Mouse (Mus musculus) heart, postnatal 14 days (tissue): ENCODE data around the gene Lmna. TPM values are rescaled to one million over a fixed set of nuclear protein-coding genes. Genes with fewer than 3 reads are reported as not detected.

Experiments used
- DNase-seq, 2 experiments: peaks; one replicate each; pipeline ENCODE4 v3.0.0; 2021 to 2022
- intact Hi-C: fragments of 180-260 bp; cut with DNase I; formaldehyde crosslinking; loops from one replicate; pipeline ENCODE4 v1.15.1; 2025
- total RNA-seq, 2 experiments: library from RNA; stranded (reverse); gene quantifications; 2 replicates each; pipeline ENCODE4 v1.2.3; 2021

Lmna gene
- total RNA-seq, 2 experiments from 2014 or later: 128 TPM

DNA sequence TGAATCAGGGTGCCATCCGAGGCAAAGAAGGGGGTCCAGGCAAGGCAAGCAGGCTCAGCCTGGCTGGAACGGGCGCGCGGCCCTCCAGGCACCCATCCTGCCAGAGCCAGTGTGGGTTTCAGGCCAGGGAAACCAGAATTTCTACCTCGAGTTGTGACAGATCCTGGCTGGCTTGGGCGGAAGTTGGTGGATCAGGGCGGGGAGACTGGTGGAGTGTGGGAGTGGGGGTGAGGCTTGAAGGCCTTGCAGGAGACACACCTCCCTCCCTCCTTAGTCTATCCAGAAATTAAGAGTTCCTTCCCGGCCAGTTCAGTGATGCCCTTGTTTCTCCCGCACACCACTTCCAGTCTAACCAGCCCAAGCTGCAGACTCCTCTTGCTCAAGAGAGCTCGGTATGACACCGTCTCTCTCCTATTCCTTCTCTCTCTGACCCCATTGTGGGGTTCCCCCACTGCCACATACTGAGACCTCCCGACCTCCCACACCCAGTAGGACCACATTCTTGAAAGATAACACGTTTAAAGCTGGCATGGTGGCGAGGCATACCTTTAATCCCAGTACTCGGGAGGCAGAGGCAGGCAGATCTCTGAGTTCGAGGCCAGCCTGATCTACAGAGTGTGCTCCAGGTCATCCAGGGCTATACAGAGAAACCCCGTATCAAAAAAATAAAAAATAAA lies 54.0 kb downstream of the Lmna start:
- intact Hi-C loops: no loop called here
- DNase-seq: no peak

DNA sequence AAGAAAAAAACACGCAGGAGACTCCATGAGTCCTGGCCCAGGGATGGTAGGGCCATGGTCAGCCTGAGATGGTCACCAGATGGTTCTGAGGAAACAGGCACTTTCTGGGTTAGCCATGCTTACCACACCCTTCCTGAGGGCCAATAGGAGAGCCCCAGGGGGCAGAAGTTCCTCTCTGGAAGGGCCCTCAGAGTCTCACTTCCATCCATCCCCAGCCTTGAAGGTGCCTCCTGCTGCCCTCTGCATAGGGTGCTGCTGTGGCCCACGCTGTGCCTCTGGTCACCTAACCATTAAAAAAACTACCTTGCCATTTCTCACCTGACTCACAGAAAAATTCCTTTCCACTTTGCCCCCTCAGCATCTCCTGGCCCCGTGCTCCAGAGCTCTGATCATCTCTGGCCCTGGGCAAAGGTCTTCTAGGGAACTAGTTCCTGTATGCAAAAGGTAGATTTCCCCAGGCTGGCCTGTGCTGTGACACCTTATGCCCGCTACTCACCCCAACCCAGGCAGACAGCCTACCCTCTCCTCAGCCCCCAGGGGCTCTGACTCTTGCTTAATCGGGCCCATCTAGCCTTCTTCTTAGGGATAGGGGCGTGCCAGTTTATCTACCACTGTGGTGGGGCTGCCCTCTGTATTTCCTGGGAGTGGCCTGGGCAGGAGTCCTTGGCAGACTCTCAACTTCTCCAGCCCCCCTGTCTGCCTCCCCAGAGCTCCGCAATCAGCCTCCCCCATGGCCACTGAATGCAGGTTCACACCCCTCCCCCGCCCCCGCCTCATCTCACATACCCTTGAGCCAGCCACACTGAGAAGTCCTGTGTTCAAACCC lies 54.8 kb downstream of the Lmna start:
- DNase-seq: no peak
- intact Hi-C loops: no loop called here

- intact Hi-C loops: no loop called here
- DNase-seq: no peak
Observed at GRCm38 (mm10) chr3:88453986-88454385, 55.8 kb downstream of the Lmna start.

- intact Hi-C loops: no loop called here
- DNase-seq: no peak
Observed at GRCm38 (mm10) chr3:88453369-88453768, 56.4 kb downstream of the Lmna start.

- intact Hi-C loops: no loop called here
Observed at GRCm38 (mm10) chr3:88452716-88453115, 57.0 kb downstream of the Lmna start.

GRCm38 (mm10) chr3:88452246-88452645 lies 57.5 kb downstream of the Lmna start:
- intact Hi-C loops: no loop called here
- no peak for DNase-seq

More at GRCm38 (mm10) chr3:88452716-88453115, 57.0 kb downstream of the Lmna start:
- no peak for DNase-seq

GRCm38 (mm10) chr3:88450379-88451131 lies 59.2 kb downstream of the Lmna start:
- peak in 1 of 2 experiments; percentile 35 for DNase-seq
- intact Hi-C loops: no loop called here

GRCm38 (mm10) chr3:88449395-88450023 lies 60.2 kb downstream of the Lmna start:
- DNase-seq: peak; percentile 43 to 53
- intact Hi-C loops: no loop called here

DNA sequence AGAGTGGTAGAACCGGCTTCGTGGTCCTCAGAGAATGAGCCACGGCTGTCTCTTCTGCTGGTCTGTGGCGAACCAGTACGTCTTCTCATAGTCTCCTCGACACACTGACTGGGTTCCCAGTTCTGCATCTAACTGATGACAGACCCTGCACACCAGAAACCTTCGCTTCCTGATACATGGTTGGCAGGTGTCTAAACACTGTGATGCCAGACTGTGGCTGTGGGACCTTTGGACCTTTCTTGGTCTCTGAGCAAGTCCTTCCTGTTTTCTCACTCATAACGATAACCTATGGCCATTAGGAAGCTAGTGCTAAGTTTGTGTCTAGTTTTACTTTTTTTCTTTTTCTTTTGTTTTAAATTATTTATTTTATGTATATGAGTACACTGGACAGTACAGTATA lies 61.3 kb downstream of the Lmna start:
- DNase-seq: no peak
- intact Hi-C loops: no loop called here

GRCm38 (mm10) chr3:88447676-88448183 lies 62.0 kb downstream of the Lmna start:
- DNase-seq: no peak
- intact Hi-C loops: no loop called here

DNA sequence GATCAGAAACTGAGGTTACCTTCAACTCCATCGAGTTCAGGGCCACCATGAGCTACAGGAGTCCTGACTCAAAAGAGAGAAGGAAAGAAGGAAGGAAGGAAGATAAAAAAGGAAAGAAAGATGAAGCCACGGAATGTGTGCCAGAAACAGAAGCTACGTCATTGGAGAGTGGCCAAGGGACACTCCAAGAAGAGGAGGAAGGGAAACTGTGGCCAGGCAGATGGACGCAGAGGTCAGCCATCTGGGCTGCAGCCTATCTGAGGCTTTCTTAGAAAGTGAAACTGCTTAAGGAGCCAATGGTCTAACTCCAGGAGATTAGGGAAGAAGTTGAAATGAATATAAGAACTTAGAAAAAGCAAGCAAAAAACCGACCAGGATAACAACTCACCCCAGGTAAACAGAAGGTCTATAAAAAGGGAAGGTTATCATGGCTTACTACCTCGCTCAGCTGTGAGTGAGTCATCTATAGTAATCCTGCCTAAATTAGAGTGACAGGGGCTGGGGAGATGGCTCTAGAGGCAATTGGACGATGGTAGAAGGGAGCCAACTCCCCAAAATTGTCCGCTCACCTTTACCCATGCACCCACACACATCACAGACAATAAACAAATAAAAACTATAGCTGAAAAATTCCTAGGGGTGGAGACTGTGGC lies 63.2 kb downstream of the Lmna start:
- intact Hi-C loops: no loop called here
- peak in 1 of 2 experiments; percentile 43 for DNase-seq

DNA sequence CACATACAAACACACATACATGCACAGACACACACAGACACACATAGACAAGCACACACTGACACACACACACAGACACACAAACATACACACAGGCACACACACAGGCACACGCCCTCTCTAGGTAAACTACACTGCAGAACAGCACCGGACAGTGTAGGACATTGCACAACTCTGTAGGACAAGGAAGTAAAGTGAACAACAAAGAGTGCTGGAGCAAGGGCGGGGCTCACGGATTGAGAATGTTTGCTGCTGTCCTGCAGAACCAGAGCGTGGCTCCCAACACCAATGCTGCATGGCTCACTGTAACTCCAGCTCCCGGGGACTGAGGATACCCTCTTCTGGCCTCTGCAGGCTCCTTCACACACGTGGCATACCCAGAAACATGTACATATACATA lies 66.9 kb downstream of the Lmna start:
- DNase-seq: no peak

GRCm38 (mm10) chr3:88442488-88442887 lies 67.3 kb downstream of the Lmna start:
- no peak for DNase-seq
- intact Hi-C loops: no loop called here

More for the DNA sequence above, 66.9 kb downstream of the Lmna start:
- intact Hi-C loops: no loop called here

GRCm38 (mm10) chr3:88440500-88441381 lies 69.0 kb downstream of the Lmna start:
- intact Hi-C loops: loop anchor here (2.0 kb wide), 1 partner anchor 26 kb away; no protein-coding TSS in a partner anchor

DNA sequence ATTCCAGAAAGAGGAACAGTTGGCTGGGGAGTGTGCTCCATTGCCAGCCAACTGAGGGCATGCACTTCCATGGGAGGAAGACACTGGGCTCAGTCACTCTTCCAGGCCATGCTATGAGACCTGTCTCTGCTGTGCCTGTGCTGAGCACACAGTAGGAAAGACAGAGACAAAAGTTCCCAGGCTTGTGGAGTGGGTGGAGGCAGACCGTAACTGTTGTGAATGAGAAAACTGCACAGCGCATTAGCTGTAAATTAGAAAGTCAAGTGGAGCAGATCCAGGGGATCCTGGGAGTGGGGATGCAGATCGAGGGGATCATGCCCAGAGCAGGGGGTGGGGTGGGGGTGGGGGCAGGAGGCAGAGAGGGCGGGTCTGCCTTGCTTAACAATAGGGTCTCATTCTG lies 70.2 kb downstream of the Lmna start:
- intact Hi-C loops: no loop called here
- no peak for DNase-seq

More at GRCm38 (mm10) chr3:88440500-88441381, 69.0 kb downstream of the Lmna start:
- peak; percentile 35 to 58 for DNase-seq

DNA sequence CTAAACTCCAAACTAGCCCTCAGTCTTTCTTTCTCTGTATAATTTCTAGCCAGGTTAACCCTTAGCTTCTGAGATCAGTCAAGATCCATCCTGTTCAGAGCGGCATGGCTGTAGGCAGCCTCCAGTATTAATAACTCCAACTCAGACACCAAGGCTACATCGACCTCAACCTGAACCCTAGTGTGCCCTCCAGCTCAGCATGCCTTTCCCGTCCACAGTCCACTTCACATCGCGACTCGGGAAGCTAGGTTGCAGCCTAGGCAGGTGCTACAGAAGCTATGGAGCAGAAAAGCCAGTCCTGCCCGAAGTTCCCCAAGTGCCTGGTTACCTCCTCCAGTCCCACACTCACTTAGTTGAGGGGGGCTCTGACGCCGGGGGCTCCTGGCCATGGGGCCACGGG lies 72.3 kb downstream of the Lmna start:
- intact Hi-C loops: no loop called here
- DNase-seq: no peak

DNA sequence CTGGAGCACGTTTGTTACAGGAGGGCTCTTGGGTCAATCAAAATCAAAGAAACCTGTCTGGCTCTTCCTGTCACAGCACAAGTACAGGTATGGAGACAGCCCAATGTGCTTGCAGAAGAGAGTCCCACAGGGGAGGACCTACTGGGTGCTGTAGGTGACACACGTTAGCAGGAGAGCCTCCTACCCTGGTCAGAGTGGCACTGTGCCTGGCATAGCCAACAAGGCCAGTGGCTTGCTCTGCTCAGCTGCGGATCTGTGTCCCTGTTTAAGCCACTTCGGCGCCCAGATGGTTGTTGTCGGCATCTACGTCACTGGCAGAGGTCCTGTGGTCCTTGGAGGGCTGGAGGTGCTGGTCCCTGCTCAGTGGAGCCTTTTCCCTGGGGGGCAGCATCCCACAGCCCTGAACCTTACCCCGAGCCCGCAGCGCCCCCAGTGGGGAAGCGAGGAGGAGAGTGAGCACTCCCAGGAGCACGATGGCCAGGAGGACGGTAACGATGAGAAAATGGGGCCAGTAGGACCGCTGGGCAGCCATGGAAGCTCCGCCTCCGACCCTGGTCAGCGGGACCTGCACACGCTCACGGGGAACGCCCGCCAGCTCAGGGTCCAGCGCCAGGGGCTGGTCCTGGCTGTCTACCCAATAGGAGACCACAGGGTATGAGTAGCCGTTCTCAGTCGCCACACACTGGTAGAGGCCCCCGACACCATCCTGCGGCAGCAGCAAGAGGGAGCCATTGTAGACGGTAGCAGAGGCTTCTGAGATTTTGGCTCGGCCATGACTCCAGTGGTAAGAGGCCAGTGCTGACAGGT lies 73.2 kb downstream of the Lmna start:
- peak; percentile 49 to 63 for DNase-seq
- intact Hi-C loops: no loop called here

GRCm38 (mm10) chr3:88435515-88435914 lies 74.2 kb downstream of the Lmna start:
- intact Hi-C loops: no loop called here
- DNase-seq: no peak
